Mouse (Mus musculus): Measurements from ENCODE around the gene Olfr1161. TPM values are rescaled to one million over a fixed set of nuclear protein-coding genes. Genes with fewer than 3 reads are reported as not detected.

Olfr1161 gene
- polyA plus RNA-seq (2015; fragmentation: Illumina TruSeq; extraction: RNeasy Lipid Tissue Mini Kit (QIAGEN cat#74804); ENCODE audit: low read depth, low replicate concordance): not detected

DNA sequence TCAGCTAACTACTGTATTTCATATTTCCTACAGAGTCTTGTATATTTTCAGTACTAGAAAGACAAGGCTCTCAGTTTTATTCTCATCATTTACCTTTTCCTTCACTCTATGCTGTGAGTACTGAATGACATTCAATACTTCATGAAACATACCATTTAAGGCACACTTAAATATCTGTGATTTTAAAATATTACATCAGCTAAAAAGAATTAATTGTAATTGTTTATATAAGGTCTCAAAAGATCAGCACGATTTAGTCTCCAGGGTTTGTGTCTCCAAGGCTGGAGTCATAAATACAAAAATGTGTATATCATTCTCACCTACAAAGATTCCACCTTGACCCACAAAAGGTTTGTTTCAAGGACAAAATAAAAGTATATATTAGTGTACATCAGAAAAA lies at the start of gene Olfr1161:
Olfr1161 (plus strand) TSS at position 301 of the 400 bp plus-strand sequence.

DNA sequence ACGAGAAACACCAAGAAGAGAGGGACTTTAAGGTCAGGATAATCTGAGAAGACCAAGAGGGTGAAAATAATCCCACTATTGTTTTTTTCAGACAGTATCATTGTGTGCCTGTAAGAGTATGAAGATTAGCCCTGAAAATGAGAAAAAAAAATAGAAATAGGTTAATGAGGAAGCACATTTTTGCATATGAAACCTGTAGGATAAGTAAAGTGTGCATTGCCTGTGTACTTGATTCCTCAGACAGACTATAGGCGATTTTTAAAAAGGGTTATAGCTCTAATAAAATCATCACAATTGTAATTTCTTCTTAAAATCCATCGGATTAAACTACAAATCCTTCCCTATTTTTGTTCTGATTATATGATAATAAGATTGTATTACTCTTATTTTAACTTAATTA lies 48.0 kb upstream of the Olfr1161 start, which contains the start of gene Olfr74:
Olfr74 (minus strand) TSS at position 101 of the 400 bp plus-strand sequence.

GRCm38 (mm10) chr2:87989813-87990212 lies 32.8 kb upstream of the Olfr1161 start, which contains the start of gene Olfr1158:
Gene Olfr1158, plus strand, starts transcription at chr2:87990113.

GRCm38 (mm10) chr2:88007515-88008318 lies 14.9 kb upstream of the Olfr1161 start, which contains the start of gene Olfr1160:
Gene Olfr1160, minus strand, starts transcription at chr2:88008268.

DNA sequence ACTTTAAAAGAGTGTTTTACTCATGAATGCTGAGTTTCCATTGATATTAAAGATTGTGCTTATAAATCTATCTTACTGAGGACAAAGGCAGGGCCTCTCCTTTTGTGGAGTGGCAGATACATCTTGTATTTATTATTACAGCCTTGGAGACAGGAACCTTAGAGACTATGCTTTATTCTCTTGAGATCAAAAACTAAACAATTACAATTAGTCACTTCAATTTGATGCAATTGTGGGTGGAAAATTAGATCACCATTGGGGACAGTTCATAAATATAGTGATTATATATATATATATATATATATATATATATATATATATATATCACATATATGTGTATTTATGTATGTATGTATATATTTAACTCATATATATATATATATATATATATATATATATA lies 15.0 kb downstream of the Olfr1161 start, which contains the start of gene Olfr73:
Olfr73 (minus strand) TSS at position 101 of the 400 bp plus-strand sequence.

GRCm38 (mm10) chr2:88051029-88051428 lies 28.5 kb downstream of the Olfr1161 start, which contains the start of gene Olfr1162:
Gene Olfr1162, minus strand, starts transcription at chr2:88051129.

GRCm38 (mm10) chr2:88071730-88072129 lies 49.2 kb downstream of the Olfr1161 start, which contains the start of gene Olfr1163:
Gene Olfr1163, minus strand, starts transcription at chr2:88071830.

Other genes starting within 250 kb of the Olfr1161 start
- gene Olfr152, start 243.3 kb upstream of the Olfr1161 start, polyA plus RNA-seq (2015; fragmentation: Illumina TruSeq; extraction: RNeasy Lipid Tissue Mini Kit (QIAGEN cat#74804); ENCODE audit: low read depth, low replicate concordance): not detected
- not detected for gene Olfr1143, start 222.2 kb upstream of the Olfr1161 start, polyA plus RNA-seq (2015; fragmentation: Illumina TruSeq; extraction: RNeasy Lipid Tissue Mini Kit (QIAGEN cat#74804); ENCODE audit: low read depth, low replicate concordance)
- not detected for gene Olfr1145, start 213.0 kb upstream of the Olfr1161 start, polyA plus RNA-seq (2015; fragmentation: Illumina TruSeq; extraction: RNeasy Lipid Tissue Mini Kit (QIAGEN cat#74804); ENCODE audit: low read depth, low replicate concordance)
- not detected for gene Olfr1148, start 192.2 kb upstream of the Olfr1161 start, polyA plus RNA-seq (2015; fragmentation: Illumina TruSeq; extraction: RNeasy Lipid Tissue Mini Kit (QIAGEN cat#74804); ENCODE audit: low read depth, low replicate concordance)
- not detected for gene Olfr1150-ps1, start 178.8 kb upstream of the Olfr1161 start, polyA plus RNA-seq (2015; fragmentation: Illumina TruSeq; extraction: RNeasy Lipid Tissue Mini Kit (QIAGEN cat#74804); ENCODE audit: low read depth, low replicate concordance)
- gene Olfr1151, start 166.9 kb upstream of the Olfr1161 start, polyA plus RNA-seq (2015; fragmentation: Illumina TruSeq; extraction: RNeasy Lipid Tissue Mini Kit (QIAGEN cat#74804); ENCODE audit: low read depth, low replicate concordance): not detected
- gene Olfr1152, start 156.3 kb upstream of the Olfr1161 start, polyA plus RNA-seq (2015; fragmentation: Illumina TruSeq; extraction: RNeasy Lipid Tissue Mini Kit (QIAGEN cat#74804); ENCODE audit: low read depth, low replicate concordance): not detected
- gene Olfr1153, start 127.8 kb upstream of the Olfr1161 start, polyA plus RNA-seq (2015; fragmentation: Illumina TruSeq; extraction: RNeasy Lipid Tissue Mini Kit (QIAGEN cat#74804); ENCODE audit: low read depth, low replicate concordance): not detected
- not detected for gene Olfr1154, start 117.6 kb upstream of the Olfr1161 start, polyA plus RNA-seq (2015; fragmentation: Illumina TruSeq; extraction: RNeasy Lipid Tissue Mini Kit (QIAGEN cat#74804); ENCODE audit: low read depth, low replicate concordance)
- gene Olfr1155, start 77.6 kb upstream of the Olfr1161 start, polyA plus RNA-seq (2015; fragmentation: Illumina TruSeq; extraction: RNeasy Lipid Tissue Mini Kit (QIAGEN cat#74804); ENCODE audit: low read depth, low replicate concordance): not detected
- gene Olfr1156, start 69.7 kb upstream of the Olfr1161 start, polyA plus RNA-seq (2015; fragmentation: Illumina TruSeq; extraction: RNeasy Lipid Tissue Mini Kit (QIAGEN cat#74804); ENCODE audit: low read depth, low replicate concordance): not detected
- gene Olfr1157, start 54.5 kb upstream of the Olfr1161 start, polyA plus RNA-seq (2015; fragmentation: Illumina TruSeq; extraction: RNeasy Lipid Tissue Mini Kit (QIAGEN cat#74804); ENCODE audit: low read depth, low replicate concordance): not detected
- not detected for gene Olfr74, start 48.1 kb upstream of the Olfr1161 start, polyA plus RNA-seq (2015; fragmentation: Illumina TruSeq; extraction: RNeasy Lipid Tissue Mini Kit (QIAGEN cat#74804); ENCODE audit: low read depth, low replicate concordance)
- not detected for gene Olfr1158, start 32.7 kb upstream of the Olfr1161 start, polyA plus RNA-seq (2015; fragmentation: Illumina TruSeq; extraction: RNeasy Lipid Tissue Mini Kit (QIAGEN cat#74804); ENCODE audit: low read depth, low replicate concordance)
- not detected for gene Olfr1160, start 14.5 kb upstream of the Olfr1161 start, polyA plus RNA-seq (2015; fragmentation: Illumina TruSeq; extraction: RNeasy Lipid Tissue Mini Kit (QIAGEN cat#74804); ENCODE audit: low read depth, low replicate concordance)
- not detected for gene Olfr73, start 14.9 kb downstream of the Olfr1161 start, polyA plus RNA-seq (2015; fragmentation: Illumina TruSeq; extraction: RNeasy Lipid Tissue Mini Kit (QIAGEN cat#74804); ENCODE audit: low read depth, low replicate concordance)
- not detected for gene Olfr1162, start 28.4 kb downstream of the Olfr1161 start, polyA plus RNA-seq (2015; fragmentation: Illumina TruSeq; extraction: RNeasy Lipid Tissue Mini Kit (QIAGEN cat#74804); ENCODE audit: low read depth, low replicate concordance)
- not detected for gene Olfr1163, start 49.1 kb downstream of the Olfr1161 start, polyA plus RNA-seq (2015; fragmentation: Illumina TruSeq; extraction: RNeasy Lipid Tissue Mini Kit (QIAGEN cat#74804); ENCODE audit: low read depth, low replicate concordance)
- not detected for gene Olfr1164, start 71.2 kb downstream of the Olfr1161 start, polyA plus RNA-seq (2015; fragmentation: Illumina TruSeq; extraction: RNeasy Lipid Tissue Mini Kit (QIAGEN cat#74804); ENCODE audit: low read depth, low replicate concordance)
- gene Olfr1166, start 105.5 kb downstream of the Olfr1161 start, polyA plus RNA-seq (2015; fragmentation: Illumina TruSeq; extraction: RNeasy Lipid Tissue Mini Kit (QIAGEN cat#74804); ENCODE audit: low read depth, low replicate concordance): not detected
- not detected for gene Olfr1167, start 132.4 kb downstream of the Olfr1161 start, polyA plus RNA-seq (2015; fragmentation: Illumina TruSeq; extraction: RNeasy Lipid Tissue Mini Kit (QIAGEN cat#74804); ENCODE audit: low read depth, low replicate concordance)
- not detected for gene Olfr1168, start 159.1 kb downstream of the Olfr1161 start, polyA plus RNA-seq (2015; fragmentation: Illumina TruSeq; extraction: RNeasy Lipid Tissue Mini Kit (QIAGEN cat#74804); ENCODE audit: low read depth, low replicate concordance)
- not detected for gene Olfr1170, start 205.6 kb downstream of the Olfr1161 start, polyA plus RNA-seq (2015; fragmentation: Illumina TruSeq; extraction: RNeasy Lipid Tissue Mini Kit (QIAGEN cat#74804); ENCODE audit: low read depth, low replicate concordance)

Data from brain, adult 10 weeks (tissue).